Mouse (Mus musculus): Measurements from ENCODE around the gene Kdelr3. TPM values are rescaled to one million over a fixed set of nuclear protein-coding genes. Genes with fewer than 3 reads are reported as not detected.

The Kdelr3 gene
- not detected in 2 replicates for total RNA-seq (2017)

DNA sequence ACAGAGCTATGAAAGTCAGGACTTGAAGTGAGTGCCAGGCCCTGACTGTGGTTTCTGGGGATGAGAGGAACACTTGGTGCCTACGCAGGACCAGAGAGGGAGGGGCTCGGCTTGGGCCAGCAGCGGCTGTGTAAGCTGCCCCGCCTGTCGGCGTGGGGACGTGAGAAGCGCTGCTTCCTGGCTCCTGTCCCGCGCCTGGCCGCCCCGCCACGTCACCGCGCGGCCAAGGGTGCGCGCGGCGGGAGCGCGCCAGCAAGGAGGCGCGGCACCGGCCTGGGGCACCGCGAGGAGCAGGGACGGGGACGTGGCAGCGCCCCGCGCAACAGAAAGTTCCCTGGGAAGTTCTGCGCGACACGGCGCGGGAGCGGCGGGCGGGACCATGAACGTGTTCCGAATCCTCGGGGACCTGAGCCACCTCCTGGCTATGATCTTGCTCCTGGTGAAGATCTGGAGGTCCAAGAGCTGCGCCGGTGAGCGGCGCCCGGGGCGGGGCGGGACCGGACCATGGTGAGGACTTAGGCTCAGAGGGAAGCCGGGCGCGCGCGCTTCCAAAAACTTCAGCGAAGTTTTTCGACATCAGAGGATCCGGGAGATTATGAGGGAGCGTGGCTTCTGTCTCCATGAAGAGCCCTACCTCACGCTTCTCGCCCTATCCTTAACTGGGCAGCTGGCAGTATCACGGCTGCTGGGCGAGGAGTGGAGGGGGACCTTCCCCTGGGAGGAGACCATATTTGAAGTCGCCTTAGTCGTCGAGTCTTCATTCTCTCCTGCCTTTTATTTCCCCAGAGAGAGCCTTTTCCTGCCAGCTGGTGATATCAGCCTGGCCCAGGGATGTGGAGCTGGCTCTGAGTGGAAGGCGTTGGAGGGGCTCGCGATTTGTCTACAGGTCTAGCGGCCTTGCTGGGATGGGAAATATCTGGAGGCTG is at the start of gene Kdelr3:
Gene Kdelr3, plus strand, starts transcription at position 241 of the 926 bp plus-strand sequence.
- ATAC-seq (replicated peaks; ENCODE audit: low read depth, poor library complexity, severe bottlenecking), result peak; percentile 38

DNA sequence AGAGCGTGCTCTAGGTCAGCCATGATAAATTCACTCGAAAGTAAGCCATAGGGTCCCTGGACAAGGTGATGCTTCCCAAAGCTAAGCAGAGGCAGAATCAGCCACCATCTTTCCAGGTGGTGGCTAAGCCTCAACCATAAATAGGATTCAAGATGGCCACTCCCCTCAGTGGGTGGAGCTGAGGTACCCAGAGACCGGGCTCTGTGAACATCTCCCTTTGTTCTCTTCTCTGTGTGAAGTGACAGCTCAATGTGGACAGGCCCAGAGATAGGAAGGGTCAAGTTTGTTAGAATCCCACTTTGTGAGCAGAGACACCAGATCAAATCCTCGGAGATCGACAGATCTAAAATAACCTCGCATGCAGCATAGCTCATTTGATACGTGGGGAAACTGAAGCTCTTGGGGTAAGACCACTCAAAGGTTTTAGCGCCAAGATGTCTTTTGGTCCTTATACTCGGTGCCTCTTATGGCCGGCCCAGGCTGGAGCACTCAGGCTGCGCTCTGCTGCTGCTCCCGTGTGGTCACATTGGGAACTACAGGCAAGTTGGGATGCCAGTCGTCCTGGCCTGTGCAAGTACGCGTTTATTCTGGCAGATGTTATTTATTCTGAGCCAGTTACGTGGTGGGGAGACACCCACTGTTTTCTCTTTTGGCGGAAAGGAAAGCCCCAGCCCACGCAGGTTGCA is 49.5 kb upstream of the Kdelr3 start:
- peak; percentile 95 for ATAC-seq (replicated peaks; ENCODE audit: low read depth, poor library complexity, severe bottlenecking)

DNA sequence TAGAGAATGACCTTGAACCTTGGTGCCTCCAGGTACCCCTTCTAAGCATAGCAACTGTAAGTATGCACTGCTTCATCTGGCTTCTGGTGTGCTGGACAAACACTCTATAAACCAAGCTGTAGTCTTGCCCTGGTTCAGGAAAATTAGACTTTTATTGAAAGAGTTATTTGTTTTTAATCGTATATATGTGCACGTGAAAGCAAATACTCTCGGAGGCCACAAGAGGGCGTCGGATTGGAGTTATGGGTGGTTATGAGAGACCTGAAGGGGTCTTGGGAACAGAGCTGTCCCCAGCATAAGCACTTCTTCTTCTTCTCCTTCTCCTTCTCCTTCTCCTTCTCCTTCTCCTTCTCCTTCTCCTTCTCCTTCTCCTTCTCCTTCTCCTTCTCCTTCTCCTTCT is 46.6 kb upstream of the Kdelr3 start:
- no peak for ATAC-seq (replicated peaks; ENCODE audit: low read depth, poor library complexity, severe bottlenecking)

DNA sequence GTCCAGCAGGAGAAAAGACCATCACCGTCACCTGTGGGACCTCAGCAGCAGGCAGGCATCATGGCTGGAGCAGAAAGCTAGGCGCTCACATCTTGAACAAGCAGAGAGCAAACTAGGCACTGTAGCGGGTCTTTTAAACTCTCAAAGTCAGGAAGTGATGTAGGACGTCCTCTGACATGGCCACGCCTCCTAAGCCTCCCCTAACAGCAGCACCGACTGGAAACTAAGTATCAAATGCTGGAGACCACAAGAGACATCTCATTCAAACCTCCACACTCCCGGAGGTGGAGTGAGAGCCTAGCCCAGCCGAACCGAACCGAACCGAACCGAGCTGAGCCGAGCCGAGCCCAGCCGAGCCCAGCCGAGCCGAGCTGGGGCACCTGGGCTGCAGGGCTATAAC is 45.6 kb upstream of the Kdelr3 start:
- ATAC-seq (replicated peaks; ENCODE audit: low read depth, poor library complexity, severe bottlenecking), result no peak

DNA sequence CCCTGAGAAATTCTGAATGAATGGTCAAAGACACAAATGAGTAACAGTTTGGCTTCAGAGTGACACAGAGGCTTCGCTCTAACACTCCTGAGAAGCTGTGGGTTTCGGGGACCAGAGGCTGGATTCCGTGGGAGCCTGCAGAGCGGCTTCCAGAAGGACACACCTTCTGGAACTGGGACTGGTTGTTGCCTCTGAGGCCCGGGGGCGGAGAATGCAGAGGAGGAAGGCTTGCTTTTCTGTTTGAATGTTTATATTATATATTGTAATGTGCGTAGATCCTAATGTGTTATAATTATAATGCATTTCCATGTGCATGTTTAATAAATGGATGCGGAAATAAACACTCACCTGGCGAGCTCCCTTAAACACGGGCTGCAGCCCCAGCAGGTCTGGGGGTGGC is 45.1 kb upstream of the Kdelr3 start:
- ATAC-seq (replicated peaks; ENCODE audit: low read depth, poor library complexity, severe bottlenecking), result no peak

DNA sequence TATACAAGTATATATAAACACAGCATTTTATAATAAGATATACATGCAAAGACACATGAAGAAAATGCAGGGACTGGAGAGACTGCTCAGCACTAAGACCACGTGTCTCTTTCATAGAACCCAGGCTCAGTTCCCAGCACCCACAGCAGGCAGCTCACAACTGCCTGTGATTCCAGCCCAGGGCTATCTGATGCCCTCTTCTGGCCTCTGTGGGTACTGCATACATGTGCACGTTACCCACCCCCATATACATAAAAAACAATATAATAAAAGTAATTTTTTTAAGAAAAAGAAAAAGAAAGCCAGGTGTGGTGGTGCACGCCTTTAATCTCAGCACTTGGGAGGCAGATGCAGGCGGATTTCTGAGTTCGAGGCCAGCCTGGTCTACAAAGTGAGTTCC is 43.2 kb upstream of the Kdelr3 start:
- no peak for ATAC-seq (replicated peaks; ENCODE audit: low read depth, poor library complexity, severe bottlenecking)

DNA sequence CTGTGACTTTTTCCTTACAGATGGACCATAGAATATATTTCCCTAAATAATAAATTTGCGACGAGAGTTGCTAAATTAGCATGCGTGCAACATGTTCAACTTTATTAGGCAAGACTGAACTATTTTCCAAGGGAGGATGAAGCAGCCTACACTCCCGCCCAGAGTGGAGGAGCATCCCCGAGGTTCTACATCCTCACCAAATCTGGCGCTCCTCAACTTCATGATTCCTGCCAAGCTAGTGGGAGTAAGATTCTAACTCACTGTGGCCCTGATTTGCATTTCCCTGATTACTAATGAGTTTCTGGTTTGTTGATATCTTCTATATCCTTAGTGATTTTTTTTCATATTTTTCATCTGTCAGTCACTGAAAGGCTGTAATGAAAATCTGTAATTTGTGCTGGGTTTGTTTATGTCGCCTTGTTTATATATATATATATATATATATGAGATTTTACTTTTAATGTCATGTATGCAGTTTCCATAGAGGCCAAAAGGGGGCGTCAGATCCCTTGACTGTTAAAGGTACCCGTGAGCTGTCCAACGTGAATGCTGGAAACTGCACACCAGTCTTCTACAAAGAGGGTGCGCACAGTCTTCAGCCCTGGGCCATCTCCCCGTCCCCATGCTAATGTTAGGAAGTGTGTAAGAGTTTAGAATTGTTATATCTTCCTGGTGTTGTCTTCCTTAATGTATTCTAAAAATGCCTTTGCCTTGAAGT is 42.4 kb upstream of the Kdelr3 start:
- no peak for ATAC-seq (replicated peaks; ENCODE audit: low read depth, poor library complexity, severe bottlenecking)

DNA sequence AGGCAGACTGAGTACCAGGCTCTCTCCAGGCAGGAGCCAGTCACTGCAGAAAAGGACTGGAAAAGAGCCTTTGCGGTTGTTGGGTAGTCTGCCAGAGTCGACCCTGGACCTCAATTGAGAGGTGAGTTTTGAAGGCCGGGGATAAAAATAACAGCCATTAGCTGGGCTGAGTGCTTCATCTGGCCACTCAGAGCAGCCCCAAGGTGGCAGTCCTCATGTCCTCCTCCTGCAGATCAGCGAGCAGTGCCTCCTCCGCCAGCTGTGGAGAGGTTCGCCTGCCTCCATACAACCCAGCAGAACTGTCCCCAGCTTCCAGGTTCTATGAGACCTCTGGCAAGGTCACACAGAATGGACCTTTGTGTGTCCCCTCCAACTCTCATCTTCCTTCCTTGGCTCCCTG is 39.0 kb upstream of the Kdelr3 start:
- no peak for ATAC-seq (replicated peaks; ENCODE audit: low read depth, poor library complexity, severe bottlenecking)

DNA sequence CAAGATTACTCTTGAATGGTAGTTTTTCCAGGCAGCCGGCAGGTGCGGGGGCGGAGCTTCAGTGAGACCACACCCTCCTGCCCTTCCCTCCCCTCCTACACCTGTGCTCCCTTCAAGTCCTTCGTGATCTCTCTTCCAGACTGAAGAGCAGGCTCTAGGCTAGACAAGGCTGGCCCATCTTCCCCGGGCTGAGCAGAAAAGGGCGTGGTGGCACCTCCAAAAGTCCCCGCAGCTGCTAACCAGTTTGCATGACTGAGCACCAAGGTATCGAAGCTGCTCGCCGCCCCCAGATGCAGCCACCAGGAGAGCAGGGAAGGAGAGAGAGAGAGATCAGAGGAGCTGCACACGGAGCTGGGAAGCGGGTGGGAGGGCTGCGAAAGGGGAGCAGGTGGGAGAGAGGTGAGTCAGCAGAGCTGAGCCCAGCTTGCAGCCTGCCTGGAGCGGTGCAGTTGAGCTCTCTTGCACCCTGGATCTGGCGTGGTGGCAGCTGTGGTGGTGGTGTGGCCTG is 35.0 kb upstream of the Kdelr3 start:
- no peak for ATAC-seq (replicated peaks; ENCODE audit: low read depth, poor library complexity, severe bottlenecking)

DNA sequence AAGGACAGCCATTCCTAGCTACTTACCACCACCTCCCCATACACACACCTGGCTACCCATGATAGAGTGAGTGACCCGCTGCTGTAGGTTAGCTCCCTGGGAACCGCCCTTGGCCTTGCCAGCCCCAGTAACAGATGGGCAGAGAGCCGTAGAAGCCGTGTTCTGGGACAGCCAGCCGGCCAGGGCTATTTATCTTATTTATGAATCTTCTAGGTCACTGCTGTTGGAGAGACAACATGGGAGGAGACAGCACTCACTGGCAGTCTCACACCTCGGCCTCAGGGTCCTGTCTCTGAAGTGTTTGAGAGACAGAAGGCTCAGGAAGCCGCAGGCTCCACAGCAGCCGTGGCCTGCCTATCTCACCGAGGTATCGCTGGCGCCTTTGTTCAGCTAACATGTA is 26.7 kb upstream of the Kdelr3 start:
- no peak for ATAC-seq (replicated peaks; ENCODE audit: low read depth, poor library complexity, severe bottlenecking)

DNA sequence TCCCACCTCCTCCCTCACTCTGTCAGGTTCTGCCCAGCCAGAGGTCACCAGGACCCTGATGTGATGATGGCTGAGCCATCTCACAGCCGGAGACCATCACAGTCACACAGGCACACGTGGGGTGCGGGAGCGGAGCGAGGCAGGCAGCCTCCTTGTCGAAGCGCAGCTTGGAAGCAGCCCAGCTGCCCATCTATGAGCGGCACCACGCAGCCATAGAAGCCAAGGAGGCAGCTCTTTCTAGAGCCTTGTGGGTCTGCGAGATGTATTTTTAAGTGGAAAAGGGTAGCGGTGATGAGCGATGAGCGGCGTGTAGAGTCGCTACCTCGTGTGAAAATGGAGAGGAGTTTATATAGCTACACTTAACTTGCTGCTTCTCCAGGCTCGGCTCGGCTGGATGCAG is 22.7 kb upstream of the Kdelr3 start:
- no peak for ATAC-seq (replicated peaks; ENCODE audit: low read depth, poor library complexity, severe bottlenecking)

DNA sequence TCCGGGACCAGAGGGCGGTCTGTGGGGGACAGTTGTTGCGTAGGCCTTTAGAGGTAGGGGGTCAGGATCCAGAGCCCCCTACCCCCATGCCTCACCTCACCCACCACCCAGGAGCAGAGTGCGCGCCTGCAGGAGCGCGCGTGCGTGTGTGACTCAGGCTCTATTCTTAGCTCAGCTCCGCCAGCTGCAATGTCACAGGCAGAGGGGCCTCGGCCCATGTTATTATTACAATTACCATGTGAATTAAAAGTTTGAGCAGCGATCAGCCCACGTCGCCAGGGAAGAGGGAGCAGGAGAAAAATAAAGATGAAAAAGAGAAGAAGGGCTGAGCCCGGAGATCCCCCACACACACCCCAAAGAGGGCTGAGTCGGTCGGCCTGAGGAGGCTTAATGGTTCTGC is 16.1 kb upstream of the Kdelr3 start:
- ATAC-seq (replicated peaks; ENCODE audit: low read depth, poor library complexity, severe bottlenecking), result no peak

DNA sequence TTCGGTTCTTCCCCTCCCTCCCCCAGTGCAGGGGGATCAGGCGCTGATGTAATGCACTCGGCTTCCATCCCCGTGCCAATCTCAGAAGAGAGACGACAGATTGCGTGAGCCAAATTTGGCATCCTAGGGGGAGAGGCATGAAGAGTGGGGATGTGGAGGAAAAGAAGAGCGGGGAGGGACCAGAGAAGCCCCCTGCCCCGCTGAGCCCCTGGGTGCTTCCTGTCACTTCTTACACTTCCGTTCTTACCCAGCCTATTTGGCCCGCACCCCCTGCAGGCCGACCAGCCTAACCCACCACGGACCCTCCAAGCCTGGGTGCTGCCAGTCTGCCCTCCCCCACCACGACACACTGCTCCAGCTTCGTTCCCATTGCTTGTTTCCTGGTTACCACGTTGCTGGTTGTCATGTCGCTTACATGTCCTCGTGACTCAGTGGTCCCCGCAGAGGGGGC is 13.3 kb upstream of the Kdelr3 start:
- ATAC-seq (replicated peaks; ENCODE audit: low read depth, poor library complexity, severe bottlenecking), result no peak

DNA sequence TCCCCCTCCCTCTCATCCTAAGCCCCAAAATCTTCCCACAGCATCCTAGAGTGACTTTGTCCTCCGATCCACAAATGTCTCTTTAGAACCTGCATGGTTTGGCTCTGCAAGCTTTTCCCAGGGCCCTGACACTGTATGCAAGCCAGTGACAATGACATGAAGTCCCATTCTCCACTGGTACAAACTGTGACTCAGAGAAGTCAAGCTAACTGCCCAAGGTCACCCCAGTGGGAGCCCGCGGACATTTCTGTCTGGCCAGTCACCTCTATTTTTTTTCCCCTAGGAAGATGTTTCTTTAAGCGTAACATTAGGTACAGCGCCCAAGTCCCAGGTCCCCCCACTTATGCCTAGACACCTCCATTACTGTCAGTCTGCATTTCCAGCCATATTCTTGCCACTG is 12.8 kb upstream of the Kdelr3 start:
- no peak for ATAC-seq (replicated peaks; ENCODE audit: low read depth, poor library complexity, severe bottlenecking)

DNA sequence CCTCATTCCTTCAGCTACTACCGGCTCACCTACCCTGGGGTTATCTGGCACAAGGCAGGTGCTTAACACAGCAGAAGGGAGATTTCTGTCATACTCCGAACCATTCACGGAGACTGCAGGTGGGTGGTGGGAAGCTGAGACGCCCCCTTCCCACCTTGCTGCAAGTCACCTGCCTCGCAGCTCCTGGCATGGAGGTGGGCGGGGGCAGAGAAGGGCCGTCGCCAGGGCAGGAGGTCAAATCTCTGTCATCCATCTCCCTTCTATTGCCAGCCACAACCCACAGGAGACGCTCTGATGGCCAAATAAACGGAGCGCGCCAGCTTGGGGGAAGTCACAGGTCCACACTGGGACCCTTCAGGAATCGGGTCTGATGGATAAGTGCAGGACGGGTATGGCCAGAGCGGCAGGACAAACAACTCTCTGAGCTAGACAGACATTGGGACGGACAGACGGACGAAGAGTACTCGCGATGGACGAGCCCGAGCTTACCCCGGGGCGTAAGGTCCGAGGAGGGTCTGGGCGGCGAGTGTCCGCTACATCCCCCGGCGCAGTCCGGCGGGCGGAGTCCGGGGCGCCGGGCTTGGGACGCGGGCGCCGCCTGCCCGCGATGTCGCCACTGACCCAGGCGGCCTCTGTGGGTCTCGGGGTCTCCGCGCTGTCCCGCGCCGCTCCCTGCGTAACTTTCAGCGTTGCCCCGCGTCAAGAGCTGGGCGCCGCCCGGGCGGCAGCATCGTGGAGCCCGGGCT is 11.3 kb upstream of the Kdelr3 start, which contains the start of gene Kcnj4:
Gene Kcnj4, minus strand, starts transcription at position 535 of the 746 bp plus-strand sequence.
- no peak for ATAC-seq (replicated peaks; ENCODE audit: low read depth, poor library complexity, severe bottlenecking)

DNA sequence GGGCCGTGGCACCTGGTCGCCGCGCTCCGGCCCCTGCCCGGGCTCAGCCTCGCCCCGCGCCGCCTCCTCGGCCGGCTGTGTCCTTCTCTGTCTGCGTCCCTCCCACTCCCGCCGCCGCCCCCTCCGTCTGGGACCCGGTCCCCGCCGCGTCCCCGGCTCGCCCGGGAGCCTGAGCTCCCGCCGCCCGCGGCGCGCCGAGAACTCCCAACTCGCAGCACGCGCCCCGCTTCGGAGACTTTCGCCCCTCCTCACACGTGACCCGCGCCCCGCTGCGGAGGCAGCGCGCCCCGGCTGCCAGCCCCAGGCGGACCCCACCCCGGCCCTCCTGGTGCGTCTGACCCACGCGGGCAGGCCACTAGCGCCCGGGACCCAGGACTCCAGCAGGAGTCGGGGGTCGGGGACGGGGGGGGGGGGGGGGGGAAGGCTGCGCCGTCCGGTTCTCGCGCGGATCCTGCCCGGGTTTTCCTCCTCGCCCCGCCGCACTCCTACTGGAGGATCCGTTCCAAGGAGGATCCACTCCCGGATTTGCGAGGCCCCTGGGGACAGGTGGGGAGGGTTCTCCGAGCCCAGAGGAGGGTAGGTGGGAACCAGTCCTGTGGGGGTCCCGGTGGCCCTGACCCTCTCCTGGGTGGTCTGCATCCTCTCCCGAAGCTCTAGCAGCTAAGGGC is 10.5 kb upstream of the Kdelr3 start:
- peak; percentile 37; the same call in 1 of the 2 replicates for ATAC-seq (replicated peaks; ENCODE audit: low read depth, poor library complexity, severe bottlenecking)

DNA sequence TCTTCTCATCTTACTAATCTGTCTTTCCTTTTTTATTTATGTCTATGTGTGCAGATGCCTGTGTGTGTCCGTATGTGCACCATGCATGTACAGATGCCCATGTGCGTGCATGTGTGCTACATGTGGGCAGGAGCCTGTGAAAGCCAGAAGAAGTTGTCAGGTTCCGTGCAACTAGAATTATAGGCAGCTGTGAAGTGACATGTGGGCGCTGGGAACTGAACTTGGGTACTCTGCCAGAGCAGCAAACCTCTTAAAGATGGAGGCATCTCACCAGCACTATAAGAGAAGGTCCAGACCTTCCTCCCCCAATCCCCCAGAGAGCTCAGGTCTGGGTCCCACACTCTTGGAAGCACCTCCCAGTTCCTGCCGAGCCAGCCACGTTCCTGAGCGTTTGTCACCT is 9.8 kb upstream of the Kdelr3 start:
- no peak for ATAC-seq (replicated peaks; ENCODE audit: low read depth, poor library complexity, severe bottlenecking)

DNA sequence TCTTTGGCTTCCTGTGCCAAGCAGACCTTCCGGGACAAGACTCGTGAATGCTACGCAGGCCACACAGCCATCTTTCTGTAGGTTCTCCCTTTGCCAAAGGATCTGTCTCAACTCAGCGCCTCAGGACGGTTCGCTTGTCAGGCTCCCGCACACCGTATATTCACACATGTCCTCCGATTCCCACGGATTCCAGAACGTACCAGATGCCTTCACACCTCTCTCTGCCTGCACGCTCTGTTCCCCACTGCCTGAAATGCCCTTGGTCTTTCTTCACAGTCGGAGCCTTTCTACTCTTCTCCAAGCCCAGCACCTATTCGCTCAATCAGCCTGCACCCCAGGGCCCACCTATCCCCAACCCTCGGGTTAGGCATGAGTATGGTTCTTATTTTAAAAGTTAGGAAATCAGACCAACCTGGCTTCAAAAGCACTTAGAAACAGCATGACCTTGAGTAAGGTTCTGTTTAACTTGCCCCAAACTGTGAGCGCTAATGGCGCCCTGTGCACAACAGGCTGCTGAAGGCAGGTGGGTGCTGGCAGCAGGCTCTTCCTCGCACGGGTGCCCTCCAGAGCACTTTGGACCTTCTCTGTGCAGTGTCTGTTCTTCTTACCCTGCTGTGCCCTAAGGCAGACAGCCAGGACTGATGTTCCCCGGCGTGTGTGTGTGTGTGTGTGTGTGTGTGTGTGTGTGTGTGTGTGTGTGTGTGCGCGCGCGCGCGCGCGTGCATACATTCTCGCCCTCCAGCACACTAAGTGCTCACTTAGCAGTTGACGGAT is 9.0 kb upstream of the Kdelr3 start:
- ATAC-seq (replicated peaks; ENCODE audit: low read depth, poor library complexity, severe bottlenecking), result no peak

Data from common myeloid progenitor, adult 5-6 weeks (primary cell).